Mouse (Mus musculus): Measurements from ENCODE around the gene Nsmce4a.
"Not testable (repeated sequence)": the region's sequence is repeated elsewhere in the genome, so short reads cannot be mapped to it uniquely, and the experiment has no call there.

Nsmce4a gene

GRCm38 (mm10) chr7:130572821-130573220 lies at the start of gene Nsmce4a:
Nsmce4a (minus strand) TSS chr7:130573118.
- DNase-seq (ENCODE audit: low read depth, low spot score) = no peak

GRCm38 (mm10) chr7:130622359-130622758 lies 49.4 kb upstream of the Nsmce4a start:
- no peak for DNase-seq (ENCODE audit: low read depth, low spot score)

GRCm38 (mm10) chr7:130621953-130622352 lies 49.0 kb upstream of the Nsmce4a start:
- DNase-seq (ENCODE audit: low read depth, low spot score) = no peak

- DNase-seq (ENCODE audit: low read depth, low spot score) = no peak
These were observed 48.1 kb upstream of the Nsmce4a start for GRCm38 (mm10) chr7:130621068-130621467.

- DNase-seq (ENCODE audit: low read depth, low spot score) = no peak
These were observed 44.7 kb upstream of the Nsmce4a start for GRCm38 (mm10) chr7:130617591-130617990.

- DNase-seq (ENCODE audit: low read depth, low spot score) = no peak
These were observed 41.1 kb upstream of the Nsmce4a start for GRCm38 (mm10) chr7:130613973-130614372.

- no peak for DNase-seq (ENCODE audit: low read depth, low spot score)
These were observed 34.0 kb upstream of the Nsmce4a start for GRCm38 (mm10) chr7:130606958-130607357.

GRCm38 (mm10) chr7:130605111-130605510 lies 32.2 kb upstream of the Nsmce4a start:
- DNase-seq (ENCODE audit: low read depth, low spot score) = peak; percentile 84

GRCm38 (mm10) chr7:130604390-130604789 lies 31.5 kb upstream of the Nsmce4a start:
- DNase-seq (ENCODE audit: low read depth, low spot score) = no peak

GRCm38 (mm10) chr7:130603556-130603955 lies 30.6 kb upstream of the Nsmce4a start:
- no peak for DNase-seq (ENCODE audit: low read depth, low spot score)

- no peak for DNase-seq (ENCODE audit: low read depth, low spot score)
These were observed 29.9 kb upstream of the Nsmce4a start for GRCm38 (mm10) chr7:130602804-130603203.

GRCm38 (mm10) chr7:130600546-130600945 lies 27.6 kb upstream of the Nsmce4a start:
- DNase-seq (ENCODE audit: low read depth, low spot score) = peak; percentile 99

- no peak for DNase-seq (ENCODE audit: low read depth, low spot score)
These were observed 27.2 kb upstream of the Nsmce4a start for GRCm38 (mm10) chr7:130600074-130600473.

- no peak for DNase-seq (ENCODE audit: low read depth, low spot score)
These were observed 24.6 kb upstream of the Nsmce4a start for GRCm38 (mm10) chr7:130597546-130597945.

GRCm38 (mm10) chr7:130596079-130596855 lies 23.3 kb upstream of the Nsmce4a start:
- not testable (repeated sequence) for DNase-seq (ENCODE audit: low read depth, low spot score)

- DNase-seq (ENCODE audit: low read depth, low spot score) = not testable (repeated sequence)
These were observed 20.7 kb upstream of the Nsmce4a start for GRCm38 (mm10) chr7:130593375-130594239.

GRCm38 (mm10) chr7:130592975-130593374 lies 20.1 kb upstream of the Nsmce4a start:
- DNase-seq (ENCODE audit: low read depth, low spot score) = not testable (repeated sequence)

GRCm38 (mm10) chr7:130590845-130591437 lies 18.0 kb upstream of the Nsmce4a start:
- no peak for DNase-seq (ENCODE audit: low read depth, low spot score)

- no peak for DNase-seq (ENCODE audit: low read depth, low spot score)
These were observed 17.3 kb upstream of the Nsmce4a start for GRCm38 (mm10) chr7:130590081-130590828.

- DNase-seq (ENCODE audit: low read depth, low spot score) = no peak
These were observed 13.7 kb upstream of the Nsmce4a start for GRCm38 (mm10) chr7:130586521-130587072.

- no peak for DNase-seq (ENCODE audit: low read depth, low spot score)
These were observed 5.7 kb upstream of the Nsmce4a start for GRCm38 (mm10) chr7:130578607-130579006.
